Mouse (Mus musculus): ENCODE data around the gene Chmp3.
A peak's percentile ranks its signal among the peaks of the same experiment; 100 is the strongest.

Chmp3 gene

DNA sequence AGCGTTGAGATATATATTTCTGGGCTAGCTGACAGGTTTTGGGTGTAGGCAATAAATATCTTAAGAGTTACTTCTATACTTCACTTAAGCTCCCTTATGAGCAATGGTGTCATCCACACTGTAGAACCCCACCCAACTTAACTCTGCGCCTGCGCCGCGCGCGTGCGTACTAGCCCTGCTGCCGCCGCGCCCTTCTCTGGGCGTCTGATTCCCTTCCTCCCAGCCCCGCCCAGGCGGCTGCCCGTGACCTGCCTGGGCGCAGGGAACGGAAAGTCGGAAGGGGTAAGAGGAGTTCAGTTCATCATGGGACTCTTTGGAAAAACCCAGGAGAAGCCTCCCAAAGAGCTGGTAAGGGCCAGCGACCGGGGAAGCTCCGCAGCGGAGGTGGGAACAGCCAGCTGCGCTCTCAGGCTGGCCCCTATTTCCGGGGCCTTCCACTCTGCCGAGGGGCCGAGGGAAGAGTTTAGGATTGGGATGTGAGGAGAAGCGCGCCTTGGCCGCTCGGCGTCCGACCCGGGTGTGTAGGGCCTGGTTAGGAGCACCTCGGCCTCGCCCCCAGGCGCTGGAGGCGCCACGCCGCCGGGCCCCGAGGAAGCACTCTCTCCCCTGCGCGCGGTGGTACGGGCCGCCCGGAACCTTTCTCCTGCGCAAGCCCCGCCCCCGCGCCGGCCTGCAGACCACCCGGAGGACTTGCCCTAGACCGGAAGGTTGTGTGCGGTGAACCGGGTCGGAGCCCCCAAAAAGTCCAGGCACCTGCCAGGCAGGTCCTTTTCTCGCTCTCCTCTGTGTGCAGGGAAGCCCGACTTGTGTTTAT, at the start of gene Chmp3:
TSS of gene Chmp3 (plus strand) at position 112 of the 814 bp plus-strand sequence.
- peak; percentile 97 for DNase-seq

DNA sequence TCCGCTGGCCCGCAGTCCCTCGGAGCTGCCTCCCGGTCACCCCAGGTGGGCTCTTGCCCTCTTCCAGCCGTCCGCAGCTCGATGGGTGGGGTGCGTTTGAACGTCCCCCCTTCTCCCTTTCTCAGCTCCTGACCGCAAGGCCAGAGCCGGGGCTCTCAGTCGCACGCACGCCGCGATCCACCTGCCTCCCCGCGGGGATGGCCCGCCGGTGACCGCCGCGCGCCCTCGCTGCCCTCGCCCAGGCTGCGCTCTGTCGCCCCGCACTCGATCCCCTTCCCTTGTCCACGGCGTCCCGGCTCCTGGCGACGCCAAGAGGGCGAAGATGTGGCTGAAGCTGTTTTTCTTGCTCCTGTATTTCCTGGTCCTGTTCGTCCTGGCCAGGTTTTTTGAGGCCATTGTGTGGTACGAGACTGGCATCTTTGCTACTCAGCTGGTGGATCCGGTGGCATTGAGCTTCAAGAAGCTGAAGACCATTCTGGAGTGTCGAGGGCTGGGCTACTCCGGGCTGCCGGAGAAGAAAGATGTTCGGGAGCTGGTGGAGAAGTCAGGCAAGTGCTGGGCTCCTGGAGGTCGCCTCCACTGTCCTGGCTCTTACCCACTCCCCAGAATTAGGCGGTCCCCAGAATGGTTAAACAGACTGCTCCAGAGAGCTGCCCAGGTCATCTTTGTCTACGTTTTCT, 49.1 kb upstream of the Chmp3 start:
- DNase-seq = peak; percentile 50

DNA sequence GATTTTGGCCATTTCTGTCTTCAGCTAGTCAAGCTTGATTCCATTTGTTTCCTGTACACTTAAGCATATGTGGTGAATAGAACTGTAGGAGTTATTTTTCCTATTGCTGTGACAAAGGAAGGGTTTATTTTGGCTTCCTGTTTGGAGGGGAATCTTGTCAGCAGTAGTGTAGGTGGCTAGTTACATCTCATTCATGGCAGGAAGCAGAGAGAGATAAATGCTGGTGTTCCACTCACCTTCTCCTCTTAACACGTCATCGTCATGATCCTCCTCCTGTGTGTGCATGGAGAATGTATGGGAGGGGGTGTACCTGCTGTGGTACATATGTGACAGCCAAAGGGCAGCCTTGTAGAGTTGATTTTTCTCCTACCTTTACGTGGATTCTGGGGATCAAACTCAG, 43.0 kb upstream of the Chmp3 start:
- no peak for DNase-seq

DNA sequence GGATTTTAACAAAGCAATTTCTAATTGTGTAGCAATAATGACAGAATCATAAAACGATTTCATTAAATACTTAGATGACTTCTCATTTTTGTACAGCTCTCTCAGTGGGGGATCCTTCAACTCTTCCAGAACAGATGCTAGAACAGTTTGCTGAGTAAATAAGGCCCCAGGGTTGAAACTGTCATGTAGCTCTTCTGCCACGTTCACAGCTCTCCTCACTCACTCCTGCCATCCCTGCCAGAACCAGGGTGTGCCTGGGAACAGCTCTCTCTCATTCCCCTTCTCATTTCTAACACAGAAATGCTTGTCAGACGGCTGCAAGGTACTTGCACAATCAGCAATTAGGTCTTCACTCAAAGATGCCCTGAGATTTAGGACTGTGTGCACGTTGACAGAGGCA, 40.6 kb upstream of the Chmp3 start:
- DNase-seq = no peak

DNA sequence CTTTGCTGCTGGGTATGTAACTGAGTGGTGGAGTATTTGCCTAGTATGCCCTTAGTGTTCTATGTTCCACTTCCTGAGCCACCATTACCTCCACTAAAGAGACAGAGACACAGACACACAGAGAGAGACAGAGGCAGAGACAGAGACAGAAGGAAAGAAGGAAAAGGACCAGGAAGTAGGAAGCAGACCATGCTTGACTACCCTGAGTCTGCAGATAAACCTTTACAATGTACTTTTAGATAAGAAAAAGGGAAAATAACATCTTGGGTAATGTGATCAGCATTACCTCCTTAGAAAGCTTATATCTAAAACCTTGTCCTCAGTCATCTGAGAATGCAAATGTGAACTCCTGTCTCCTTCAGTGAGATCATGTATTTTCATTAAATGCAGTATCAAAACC, 39.9 kb upstream of the Chmp3 start:
- no peak for DNase-seq

DNA sequence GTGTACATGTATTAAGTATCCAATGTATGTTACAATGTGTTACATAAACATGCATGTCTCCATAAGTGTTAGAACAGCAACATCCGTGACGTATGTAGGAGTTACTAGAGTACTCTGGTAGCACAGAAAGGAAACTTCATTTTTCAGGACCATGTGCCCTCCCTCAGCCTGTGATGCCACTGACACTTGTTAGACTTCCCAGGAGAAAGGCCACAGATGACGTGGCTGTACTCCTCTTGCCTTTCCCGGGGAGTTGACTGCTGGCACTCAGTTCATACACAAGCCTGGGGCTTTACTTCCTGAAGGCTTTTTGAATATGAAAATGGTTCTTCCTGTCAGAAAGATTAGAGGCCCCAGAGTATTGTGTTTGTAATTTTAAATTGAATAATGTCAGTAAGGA, 39.5 kb upstream of the Chmp3 start:
- no peak for DNase-seq

DNA sequence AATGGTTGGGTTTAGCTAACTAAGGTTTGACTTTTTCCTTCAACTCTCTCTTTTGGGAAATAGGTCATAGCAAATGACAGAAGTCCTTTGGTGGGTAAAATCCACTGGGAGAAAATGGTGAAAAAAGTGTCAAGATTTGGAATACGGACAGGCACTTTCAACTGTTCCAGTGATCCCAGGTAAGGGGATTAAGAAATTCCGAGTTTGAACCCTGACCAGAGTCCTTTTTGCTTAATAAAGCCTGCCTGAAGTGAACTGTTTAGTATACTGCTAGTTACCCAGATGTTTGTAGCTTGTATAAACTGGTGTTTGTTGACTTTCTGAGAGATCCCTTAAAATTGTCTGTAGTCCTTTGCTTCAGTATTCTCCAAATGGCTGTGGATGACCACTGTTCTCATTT, 37.9 kb upstream of the Chmp3 start:
- DNase-seq = no peak

DNA sequence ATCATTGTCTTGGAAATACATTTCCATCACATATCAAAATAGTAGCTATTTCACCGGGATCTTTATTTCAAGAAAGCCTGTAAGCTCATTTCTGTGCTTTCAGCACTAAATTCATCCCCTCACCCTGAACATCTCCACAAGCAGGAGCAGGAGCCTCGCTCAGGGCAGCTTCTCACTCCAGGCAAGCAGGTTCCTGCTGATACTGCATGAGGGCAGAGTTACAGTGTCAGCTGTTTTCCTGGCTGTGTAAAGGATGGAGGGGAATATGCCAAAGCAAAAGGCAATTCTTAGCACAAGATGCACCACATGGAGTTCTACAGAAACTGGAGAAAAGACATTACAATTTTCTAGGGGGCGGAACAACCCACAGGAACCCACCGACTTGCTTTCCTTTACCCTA, 24.1 kb upstream of the Chmp3 start:
- DNase-seq = no peak

DNA sequence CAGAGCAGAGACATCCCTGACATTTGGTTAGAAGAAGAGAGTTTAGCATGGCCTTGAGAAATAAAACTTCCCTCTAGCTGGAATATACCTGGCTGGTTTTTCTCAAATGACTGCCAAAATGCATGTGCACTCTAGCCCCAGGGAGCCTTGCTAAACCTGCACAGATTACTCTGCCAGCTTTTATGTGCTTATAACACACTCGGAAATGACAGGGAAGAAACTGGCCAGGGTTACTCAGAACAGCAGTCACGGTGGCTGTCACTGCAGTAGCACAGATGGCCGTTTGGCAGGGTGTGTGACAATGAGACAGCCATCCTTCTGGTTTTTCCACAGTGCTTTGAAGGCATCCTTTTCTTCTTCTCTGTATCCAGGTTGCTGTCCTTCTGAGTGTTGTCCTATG, 18.0 kb upstream of the Chmp3 start:
- no peak for DNase-seq

DNA sequence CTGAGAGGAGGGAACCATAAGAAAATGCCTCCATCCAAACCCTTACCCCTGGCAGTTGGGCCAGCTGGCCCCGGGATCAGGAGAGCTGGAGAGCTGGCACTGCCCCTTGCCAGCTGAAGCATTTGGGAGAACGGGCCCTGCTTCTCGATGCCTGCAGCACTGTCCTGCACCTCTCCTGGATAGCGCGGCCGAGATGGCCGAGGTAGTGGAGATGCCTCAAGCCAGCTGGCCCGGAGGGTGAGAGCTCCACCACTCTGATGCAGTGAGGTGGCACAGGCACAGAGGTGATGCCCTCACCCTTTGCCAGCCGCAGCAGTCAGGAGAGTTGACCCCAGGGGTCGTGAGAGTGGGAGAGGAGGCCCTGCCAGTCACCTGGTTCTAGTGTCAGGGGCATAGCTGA, 16.5 kb upstream of the Chmp3 start:
- no peak for DNase-seq

DNA sequence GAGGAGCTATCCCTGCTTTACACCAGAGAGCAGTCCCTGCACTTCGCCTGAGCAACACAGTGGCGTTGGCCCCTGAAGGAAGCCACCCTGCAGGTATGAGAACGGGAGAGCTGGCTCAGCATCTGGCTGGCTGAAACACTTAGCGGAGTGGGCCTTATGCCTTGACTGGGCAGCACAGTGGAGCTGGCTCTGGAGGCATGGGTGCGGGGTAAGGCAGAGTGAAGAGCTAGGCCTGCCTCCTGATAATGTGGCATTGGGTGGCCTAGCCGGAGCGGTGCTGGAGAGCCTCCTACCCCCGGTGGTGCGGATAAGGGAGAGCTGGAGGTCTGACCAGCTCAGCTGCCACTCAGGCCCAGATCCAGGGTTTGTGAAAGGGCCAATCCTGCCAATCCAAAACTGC, 15.8 kb upstream of the Chmp3 start:
- no peak for DNase-seq

DNA sequence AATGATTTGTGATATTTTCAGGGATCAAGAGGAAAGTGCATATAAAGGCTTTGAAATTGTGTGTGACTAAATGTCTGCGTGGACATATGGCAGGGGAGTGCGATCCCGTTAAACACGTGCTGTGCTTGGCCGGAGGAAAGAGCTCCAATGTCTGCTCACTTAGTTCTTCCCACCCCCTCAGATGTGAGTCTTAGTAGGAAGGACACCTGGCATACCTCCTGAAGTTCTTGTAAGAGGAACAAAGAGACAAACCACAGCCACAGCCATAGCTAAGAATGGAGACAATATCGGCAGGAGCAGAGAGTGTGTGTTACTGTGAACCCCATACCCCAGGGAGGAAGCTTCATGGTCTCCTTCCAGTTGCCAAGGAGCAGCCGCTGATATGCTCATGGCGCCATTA, 13.4 kb upstream of the Chmp3 start:
- DNase-seq = no peak

DNA sequence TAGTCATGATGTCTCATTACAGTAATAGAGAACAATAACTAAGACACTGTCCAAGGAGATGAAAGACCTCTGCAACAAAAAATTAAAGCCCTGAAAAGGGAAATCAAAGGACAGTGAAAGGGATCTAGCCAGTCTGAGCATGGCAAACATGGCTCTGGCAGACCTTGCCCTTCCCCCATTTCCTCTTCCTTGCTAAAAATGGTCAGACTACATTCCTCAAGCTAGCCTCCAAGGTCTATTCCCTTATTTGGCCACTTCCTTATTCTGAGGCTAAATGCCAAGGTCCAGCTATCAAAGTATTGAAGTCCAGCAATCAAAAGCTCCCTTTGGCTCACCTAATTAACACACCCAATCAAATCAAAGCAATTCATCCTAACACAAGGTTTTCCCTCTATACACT, 6.3 kb upstream of the Chmp3 start:
- DNase-seq = no peak

DNA sequence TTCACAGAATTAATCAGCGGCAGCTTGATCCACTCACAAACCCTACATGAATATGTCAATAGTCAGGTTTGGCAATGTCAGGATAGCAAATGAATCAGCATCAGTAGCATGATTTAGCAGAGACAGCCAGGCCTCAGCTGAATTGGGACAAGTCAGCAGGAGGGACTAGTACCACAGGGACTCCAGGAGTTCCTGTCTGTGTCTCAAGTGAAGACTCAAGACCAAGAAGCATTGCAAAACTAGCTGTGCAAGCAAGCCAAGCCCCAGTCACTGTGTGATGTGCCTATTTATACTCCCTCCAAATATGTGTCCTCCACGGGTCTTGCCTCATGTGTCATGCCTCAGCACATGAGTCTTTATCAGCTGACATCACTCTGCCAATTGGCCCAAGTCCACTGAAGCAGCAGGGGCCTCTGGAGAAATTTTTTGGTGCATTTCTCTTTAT, 11.9 kb downstream of the Chmp3 start:
- DNase-seq = no peak

DNA sequence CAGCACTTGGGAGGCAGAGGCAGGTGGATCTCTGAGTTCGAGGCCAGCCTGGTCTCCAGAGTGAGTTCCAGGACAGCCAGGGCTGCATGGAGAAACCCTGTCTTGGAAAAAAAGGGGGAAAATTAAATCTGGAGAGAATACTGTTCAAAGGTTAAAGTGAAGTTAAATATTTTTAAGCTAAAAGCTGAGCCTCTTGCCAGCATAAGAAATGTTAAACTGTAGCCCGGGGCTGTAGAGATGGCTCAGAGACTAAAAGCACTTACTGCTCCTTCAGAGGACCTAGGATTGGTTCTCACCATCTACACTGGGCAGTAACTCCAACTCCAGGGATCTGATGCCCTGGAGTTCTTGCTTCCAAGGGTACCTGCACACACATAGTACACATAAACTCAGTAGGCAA, 13.2 kb downstream of the Chmp3 start:
- DNase-seq = no peak

DNA sequence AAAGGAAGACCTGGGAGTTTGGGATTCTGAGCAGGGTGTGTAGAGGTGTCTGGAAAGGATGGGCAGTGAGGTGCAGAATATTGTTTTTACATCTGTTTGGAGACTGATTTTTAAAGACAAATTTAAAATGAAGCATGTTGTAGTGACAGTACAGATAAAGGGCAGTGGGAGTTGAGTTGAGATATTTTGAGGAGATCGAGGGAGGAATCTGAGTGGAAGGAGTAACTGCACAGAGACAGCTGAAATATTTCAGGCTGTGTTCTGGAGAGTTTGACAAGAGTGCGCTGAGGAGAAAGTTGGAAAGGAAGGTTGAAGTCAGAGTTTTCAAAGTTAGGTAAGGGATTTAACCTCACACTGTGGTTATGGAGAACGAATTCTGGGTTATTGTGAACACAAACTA, 25.0 kb downstream of the Chmp3 start:
- no peak for DNase-seq

DNA sequence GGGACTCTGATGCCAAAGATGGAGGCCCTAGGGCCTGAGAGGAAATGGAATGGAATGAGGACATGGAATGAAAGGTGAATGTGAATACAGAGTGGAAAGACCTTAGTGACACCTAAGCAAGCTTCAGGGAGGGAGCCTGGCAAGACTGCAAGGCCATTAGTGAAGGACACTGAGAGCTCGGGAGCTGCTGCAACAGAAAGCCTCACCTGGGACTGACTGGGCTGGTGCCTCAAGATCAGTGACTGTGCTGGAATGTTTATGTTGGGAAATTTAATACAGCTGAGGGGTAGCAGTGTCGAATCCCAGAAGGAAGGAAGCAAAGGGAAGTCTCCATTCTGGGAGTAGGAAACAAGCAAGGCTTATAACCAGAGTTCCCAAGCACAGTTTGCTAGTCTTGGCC, 25.4 kb downstream of the Chmp3 start:
- DNase-seq = no peak

DNA sequence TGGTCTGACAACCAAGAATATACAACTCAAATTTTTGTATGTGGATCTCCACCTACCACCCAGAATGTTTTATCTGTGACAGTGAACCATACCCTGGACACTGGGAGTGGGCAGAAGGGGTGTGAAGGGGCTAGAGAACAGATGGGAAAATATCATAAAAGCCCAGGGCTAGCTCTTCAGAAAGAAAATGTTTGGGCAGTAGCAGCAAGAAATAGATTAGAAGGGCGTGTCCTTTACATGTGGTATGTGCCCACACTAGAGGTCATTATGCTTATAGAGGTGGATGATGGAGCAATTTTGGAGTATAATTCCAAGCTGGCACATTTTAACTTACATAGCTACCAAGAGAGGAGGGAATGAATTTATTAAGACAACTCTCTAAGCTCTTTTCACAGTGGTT, 31.8 kb downstream of the Chmp3 start:
- no peak for DNase-seq

DNA sequence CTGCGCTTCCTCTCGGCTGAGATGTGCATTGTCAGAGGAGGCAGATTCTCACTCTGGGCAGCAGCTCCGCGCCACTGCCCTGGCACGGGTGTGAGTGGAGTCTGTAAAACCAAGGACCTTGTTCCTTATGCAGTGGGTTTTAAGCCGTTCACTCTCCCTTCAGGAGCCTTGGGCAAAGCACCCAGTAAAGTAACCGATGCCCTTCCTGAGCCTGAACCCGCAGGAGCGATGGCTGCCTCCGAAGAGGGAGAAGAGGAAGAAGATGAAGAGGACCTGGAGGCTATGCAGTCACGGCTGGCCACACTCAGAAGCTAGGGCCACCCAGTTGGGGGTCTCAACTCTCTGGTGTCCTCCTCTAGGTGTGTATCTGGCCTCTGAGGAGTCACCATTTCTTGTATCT, 35.9 kb downstream of the Chmp3 start:
- no peak for DNase-seq

DNA sequence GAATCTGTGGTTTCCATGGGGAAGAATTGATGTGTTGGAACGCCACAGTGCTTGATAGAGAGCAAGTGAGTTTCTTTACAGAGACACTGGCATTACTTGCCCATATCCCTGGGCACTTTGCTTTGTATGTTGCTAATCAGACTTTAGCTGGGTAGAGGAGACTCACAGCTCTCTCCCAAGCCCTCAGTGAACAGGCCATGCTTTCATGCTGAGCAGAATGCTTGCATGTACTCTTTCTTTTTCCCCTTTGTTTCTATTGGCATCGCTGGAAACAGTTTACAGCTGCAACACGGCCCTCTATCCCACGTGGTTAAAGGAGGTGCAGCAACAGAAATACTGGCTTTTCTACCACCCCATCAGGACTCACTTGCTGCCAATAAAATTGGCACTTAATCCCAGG, 39.6 kb downstream of the Chmp3 start:
- DNase-seq = no peak

DNA sequence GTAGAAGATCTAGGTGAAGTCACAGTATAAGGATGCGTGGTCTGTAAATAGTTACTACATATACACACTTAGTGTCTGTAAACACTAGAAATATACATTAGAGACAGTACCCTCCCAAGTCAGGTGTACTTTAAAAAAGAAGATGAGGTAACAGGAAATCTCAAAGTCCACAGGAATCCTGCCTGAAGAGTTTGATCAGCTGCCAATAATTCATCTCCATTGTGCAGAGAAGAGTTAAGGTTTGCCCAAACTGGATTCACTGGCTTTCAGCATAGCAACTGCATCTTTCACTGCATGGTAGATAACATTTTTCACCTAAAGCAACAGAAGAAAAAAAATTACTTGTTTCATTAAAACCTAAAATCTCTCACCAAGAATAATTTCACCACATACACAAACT, 45.8 kb downstream of the Chmp3 start:
- DNase-seq = no peak

DNA sequence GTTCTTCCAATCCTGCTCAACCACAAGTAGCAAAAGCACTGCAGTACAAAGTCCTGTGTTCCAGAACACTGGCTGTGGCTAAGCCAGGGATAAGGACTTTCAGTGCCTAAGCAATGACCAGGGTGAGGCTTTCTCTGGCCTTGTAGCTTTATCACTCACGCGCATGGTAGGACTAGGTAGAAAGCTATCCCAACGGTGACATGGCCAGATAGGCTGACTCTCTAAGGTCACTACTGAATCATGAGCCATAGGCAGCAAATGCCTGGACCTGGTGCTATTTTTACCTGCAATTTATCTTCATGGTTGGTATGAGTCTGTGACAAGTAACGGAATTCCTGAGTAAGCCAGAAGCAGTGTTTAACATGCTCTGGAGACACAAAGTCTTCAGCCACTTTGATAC, 46.6 kb downstream of the Chmp3 start:
- no peak for DNase-seq

DNA sequence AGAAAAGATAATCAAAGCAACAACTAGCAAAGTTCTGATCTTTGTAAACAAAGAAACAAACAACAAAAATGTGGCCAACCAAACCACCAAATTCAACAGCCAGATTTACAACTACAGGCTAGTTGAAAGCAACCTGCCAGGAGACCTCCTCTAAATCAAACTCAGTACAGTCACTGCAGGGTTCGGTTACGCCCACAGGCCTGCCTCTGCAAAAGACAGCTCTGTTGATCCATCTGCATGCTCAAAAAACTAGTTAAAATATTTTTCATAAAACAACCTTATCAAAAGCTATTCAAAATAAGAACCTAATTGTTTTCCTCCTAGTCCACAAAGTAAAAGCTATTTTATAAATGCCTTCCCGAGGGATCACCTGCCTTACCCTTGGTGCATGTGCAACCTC, 64.2 kb downstream of the Chmp3 start:
- no peak for DNase-seq

DNA sequence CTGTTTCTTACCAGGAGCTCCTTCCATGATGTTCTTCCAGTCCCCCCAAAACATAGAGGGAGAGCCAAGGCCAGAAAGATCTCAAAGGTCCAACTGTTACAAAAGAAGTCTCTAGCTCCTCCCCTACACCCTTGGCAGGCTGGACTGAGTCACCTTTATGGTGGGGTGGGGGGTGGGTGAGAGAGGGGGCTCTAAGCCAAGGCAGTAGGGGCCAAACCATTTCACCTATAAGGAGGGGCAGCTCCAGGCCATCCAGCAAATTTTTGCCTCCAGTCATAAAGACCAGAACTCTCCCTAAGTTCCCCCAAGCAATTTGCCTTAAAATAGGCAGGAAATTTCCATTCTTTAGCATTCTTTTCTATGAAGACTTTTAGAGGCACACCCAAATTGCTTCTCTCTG, 65.4 kb downstream of the Chmp3 start:
- no peak for DNase-seq

DNA sequence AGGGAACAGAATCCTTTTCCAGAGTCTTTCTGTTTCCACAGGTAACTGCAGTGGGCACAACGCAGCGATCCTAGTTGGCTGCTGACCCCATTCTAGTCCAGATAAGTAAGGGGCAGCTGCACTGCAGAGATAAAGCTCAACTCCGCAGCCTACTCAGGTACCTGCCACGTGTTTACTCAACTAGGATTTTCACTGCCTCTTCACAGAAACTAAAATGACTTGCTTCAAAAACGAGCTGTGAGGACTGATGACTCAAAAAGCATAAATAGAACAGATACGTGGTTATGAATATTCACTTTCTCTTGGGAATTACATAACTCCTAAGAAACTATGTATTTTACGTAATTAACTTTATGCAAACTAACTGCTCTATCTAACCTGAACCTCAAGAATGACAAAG, 66.4 kb downstream of the Chmp3 start:
- peak; percentile 31 for DNase-seq

Data from right cerebral cortex, postnatal 25 days (tissue).